Mouse (Mus musculus) hindbrain, embryonic 10.5 days (tissue): Measurements from ENCODE around the gene Azi2. TPM values are rescaled to one million over a fixed set of nuclear protein-coding genes. Genes with fewer than 3 reads are reported as not detected.

Experiments
- DNase-seq: peaks from one replicate; pipeline ENCODE4 v3.0.0-alpha.2; 2017; ENCODE audit warnings: low spot score
- H3K27ac ChIP-seq: fragments of 300-500 bp; sonication (generic); 2 replicates; pipeline ENCODE4 v1.5.1; 2016; ENCODE audit warnings: mild to moderate bottlenecking, moderate library complexity
- H3K27me3 ChIP-seq: fragments of 300-500 bp; sonication (generic); 2 replicates; pipeline ENCODE4 v1.6.1; 2016; ENCODE audit warnings: mild to moderate bottlenecking; ENCODE audit not compliant: poor library complexity, insufficient read depth, severe bottlenecking
- H3K36me3 ChIP-seq: fragments of 300-500 bp; sonication (generic); 2 replicates; pipeline ENCODE4 v1.6.1; 2016; ENCODE audit warnings: mild to moderate bottlenecking, moderate library complexity
- H3K4me1 ChIP-seq: fragments of 300-500 bp; sonication (generic); replicated peaks from 2 replicates; pipeline ENCODE4 v1.6.1; 2016; ENCODE audit warnings: mild to moderate bottlenecking
- H3K4me3 ChIP-seq: fragments of 300-500 bp; sonication (generic); 2 replicates; pipeline ENCODE4 v1.5.1; 2016; ENCODE audit warnings: mild to moderate bottlenecking, moderate library complexity
- H3K9me3 ChIP-seq: fragments of 300-500 bp; sonication (generic); 2 replicates; pipeline ENCODE4 v1.6.1; 2016; ENCODE audit warnings: mild to moderate bottlenecking, moderate library complexity
- WGBS: fragments of 180-500 bp; shearing (Covaris S2); methylation state at CpG from one replicate; pipeline ENCODE4 v1.1.7; 2016; 5-methylcytosine and 5-hydroxymethylcytosine counted together
- polyA plus RNA-seq: library from polyadenylated mRNA; unstranded; fragments of >200 nt; fragmentation: Nextera tagmentation; extraction: Ambion mirVana; gene quantifications from 2 replicates; pipeline ENCODE4 v1.2.1, GENCODE M21; 2016

Gene Azi2
- 58.5 and 63.7 TPM in 2 replicates for polyA plus RNA-seq

- peak; percentile 97 for DNase-seq
- Histone ChIP-seq H3K27ac (peak within 1 kb of the TSS; percentile 96), H3K4me1 (peaks cover 15% of the 10 kb centered on the region), H3K27me3 (no peaks in the 10 kb centered on the region), H3K9me3 (no peaks in the 10 kb centered on the region), H3K4me3 (peak within 1 kb of the TSS; percentile 82), H3K36me3 (0 out of 2 replicates have a peak, but pooled peaks cover 4% of the 10 kb centered on the region)
- WGBS, result under 1% methylated on average over 87 of the region's 87 CpGs
These were observed at the start of gene Azi2 for GRCm38 (mm10) chr9:118040218-118041021. Gene Azi2 (plus strand): TSS chr9:118040499.

GRCm38 (mm10) chr9:117996631-117997030 is 43.7 kb upstream of the Azi2 start:
- Histone ChIP-seq H3K36me3 (no peaks in the 10 kb centered on the region), H3K4me3 (no peak overlapping the region), H3K4me1 (no peaks in the 10 kb centered on the region), H3K27me3 (no peaks in the 10 kb centered on the region), H3K9me3 (no peaks in the 10 kb centered on the region), H3K27ac (no peak overlapping the region)
- no peak for DNase-seq
- 86% methylated on average over 5 of the region's 5 CpGs for WGBS

- DNase-seq, result no peak
- no peaks in the 10 kb centered on the region for H3K36me3 ChIP-seq
- no peaks in the 10 kb centered on the region for H3K27me3 ChIP-seq
- no peak overlapping the region for H3K4me3 ChIP-seq
- WGBS, result 90% methylated on average over 3 of the region's 3 CpGs
- no peaks in the 10 kb centered on the region for H3K9me3 ChIP-seq
- no peak overlapping the region for H3K27ac ChIP-seq
- H3K4me1 ChIP-seq, result no peaks in the 10 kb centered on the region
These were observed 38.8 kb upstream of the Azi2 start for GRCm38 (mm10) chr9:118001488-118001887.

GRCm38 (mm10) chr9:118003218-118003886 is 36.9 kb upstream of the Azi2 start:
- Histone ChIP-seq H3K27ac (no peak overlapping the region), H3K9me3 (no peaks in the 10 kb centered on the region), H3K4me3 (no peak overlapping the region), H3K4me1 (no peaks in the 10 kb centered on the region), H3K27me3 (no peaks in the 10 kb centered on the region), H3K36me3 (no peaks in the 10 kb centered on the region)
- WGBS, result 83% methylated on average over 4 of the region's 4 CpGs
- DNase-seq, result no peak

GRCm38 (mm10) chr9:118003937-118004336 is 36.4 kb upstream of the Azi2 start:
- no peak for DNase-seq
- no peaks in the 10 kb centered on the region for H3K4me1 ChIP-seq
- H3K27me3 ChIP-seq, result no peaks in the 10 kb centered on the region
- no peaks in the 10 kb centered on the region for H3K36me3 ChIP-seq
- H3K27ac ChIP-seq, result no peak overlapping the region
- 89% methylated on average over 4 of the region's 4 CpGs for WGBS
- H3K4me3 ChIP-seq, result no peak overlapping the region
- no peaks in the 10 kb centered on the region for H3K9me3 ChIP-seq

- no peak overlapping the region for H3K4me3 ChIP-seq
- no peaks in the 10 kb centered on the region for H3K36me3 ChIP-seq
- H3K9me3 ChIP-seq, result no peaks in the 10 kb centered on the region
- H3K4me1 ChIP-seq, result no peaks in the 10 kb centered on the region
- H3K27me3 ChIP-seq, result no peaks in the 10 kb centered on the region
- no peak for DNase-seq
- H3K27ac ChIP-seq, result no peak overlapping the region
- WGBS, result 90% methylated on average over 3 of the region's 3 CpGs
These were observed 27.4 kb upstream of the Azi2 start for GRCm38 (mm10) chr9:118012928-118013327.

- no peak for DNase-seq
- no peaks in the 10 kb centered on the region for H3K36me3 ChIP-seq
- 66% methylated on average over 2 of the region's 2 CpGs for WGBS
- H3K9me3 ChIP-seq, result 0 out of 2 replicates have a peak, but pooled peaks cover 3% of the 10 kb centered on the region
- H3K27ac ChIP-seq, result no peak overlapping the region
- H3K4me3 ChIP-seq, result no peak overlapping the region
- no peaks in the 10 kb centered on the region for H3K27me3 ChIP-seq
- H3K4me1 ChIP-seq, result no peaks in the 10 kb centered on the region
These were observed 15.3 kb upstream of the Azi2 start for GRCm38 (mm10) chr9:118024966-118025365.

GRCm38 (mm10) chr9:118029490-118029889 is 10.8 kb upstream of the Azi2 start:
- H3K9me3 ChIP-seq, result no peaks in the 10 kb centered on the region
- DNase-seq, result no peak
- H3K27ac ChIP-seq, result no peak overlapping the region
- no peaks in the 10 kb centered on the region for H3K27me3 ChIP-seq
- H3K36me3 ChIP-seq, result no peaks in the 10 kb centered on the region
- no peak overlapping the region for H3K4me3 ChIP-seq
- WGBS, result 48% methylated on average over 4 of the region's 4 CpGs
- H3K4me1 ChIP-seq, result no peaks in the 10 kb centered on the region

- no peak overlapping the region for H3K4me3 ChIP-seq
- no peak overlapping the region for H3K27ac ChIP-seq
- no peaks in the 10 kb centered on the region for H3K27me3 ChIP-seq
- H3K9me3 ChIP-seq, result no peaks in the 10 kb centered on the region
- H3K36me3 ChIP-seq, result no peaks in the 10 kb centered on the region
- no peak for DNase-seq
- H3K4me1 ChIP-seq, result no peaks in the 10 kb centered on the region
- 88% methylated on average over 1 of the region's 1 CpGs for WGBS
These were observed 10.0 kb upstream of the Azi2 start for GRCm38 (mm10) chr9:118030252-118030651.

- WGBS, result 66% methylated on average over 2 of the region's 2 CpGs
- no peak overlapping the region for H3K27ac ChIP-seq
- no peak for DNase-seq
- H3K4me1 ChIP-seq, result no peaks in the 10 kb centered on the region
- H3K4me3 ChIP-seq, result no peak overlapping the region
- H3K36me3 ChIP-seq, result no peaks in the 10 kb centered on the region
- no peaks in the 10 kb centered on the region for H3K27me3 ChIP-seq
- no peaks in the 10 kb centered on the region for H3K9me3 ChIP-seq
These were observed 8.6 kb upstream of the Azi2 start for GRCm38 (mm10) chr9:118031694-118032093.

- 91% methylated on average over 3 of the region's 3 CpGs for WGBS
- no peak overlapping the region for H3K27ac ChIP-seq
- no peaks in the 10 kb centered on the region for H3K36me3 ChIP-seq
- no peaks in the 10 kb centered on the region for H3K4me1 ChIP-seq
- no peak for DNase-seq
- H3K4me3 ChIP-seq, result no peak overlapping the region
- no peaks in the 10 kb centered on the region for H3K9me3 ChIP-seq
- H3K27me3 ChIP-seq, result no peaks in the 10 kb centered on the region
These were observed 5.3 kb upstream of the Azi2 start for GRCm38 (mm10) chr9:118034990-118035389.

- DNase-seq, result no peak
- 4% methylated on average over 21 of the region's 21 CpGs for WGBS
- Histone ChIP-seq H3K9me3 (no peaks in the 10 kb centered on the region), H3K4me1 (peaks cover 15% of the 10 kb centered on the region), H3K27me3 (no peaks in the 10 kb centered on the region), H3K36me3 (0 out of 2 replicates have a peak, but pooled peaks cover 4% of the 10 kb centered on the region), H3K27ac (peak overlapping the region; percentile 96), H3K4me3 (peak overlapping the region; percentile 82)
These were observed 712 bp downstream of the Azi2 start for GRCm38 (mm10) chr9:118041022-118041400.

- Histone ChIP-seq H3K9me3 (no peaks in the 10 kb centered on the region), H3K36me3 (0 out of 2 replicates have a peak, but pooled peaks cover 4% of the 10 kb centered on the region), H3K27ac (no peak overlapping the region), H3K4me3 (peak overlapping the region; percentile 82), H3K27me3 (no peaks in the 10 kb centered on the region), H3K4me1 (peaks cover 15% of the 10 kb centered on the region)
- 37% methylated on average over 5 of the region's 5 CpGs for WGBS
- DNase-seq, result no peak
These were observed 1.3 kb downstream of the Azi2 start for GRCm38 (mm10) chr9:118041646-118042045.
